Mouse (Mus musculus) heart, embryonic 12.5 days (tissue): ENCODE data around the gene Timm22. TPM values are rescaled to one million over a fixed set of nuclear protein-coding genes. Genes with fewer than 3 reads are reported as not detected.

Experiments used
- ATAC-seq: fragments of 200-750 bp; cut with Nextera tagmentation; 2 replicates; pipeline ENCODE4 v1.8.0; 2017; ENCODE audit warnings: moderate TSS enrichment, moderate library complexity; ENCODE audit not compliant: insufficient number of reproducible peaks, low FRiP score
- H3K27ac ChIP-seq: fragments of 300-500 bp; sonication (generic); 2 replicates; pipeline ENCODE4 v1.5.1; 2016; ENCODE audit warnings: mild to moderate bottlenecking, moderate library complexity; ENCODE audit not compliant: poor library complexity, severe bottlenecking
- H3K27me3 ChIP-seq: fragments of 300-500 bp; sonication (generic); replicated peaks from 2 replicates; pipeline ENCODE4 v1.6.1; 2016; ENCODE audit warnings: mild to moderate bottlenecking, moderate library complexity
- H3K36me3 ChIP-seq: fragments of 300-500 bp; sonication (generic); 2 replicates; pipeline ENCODE4 v1.6.1; 2016; ENCODE audit warnings: mild to moderate bottlenecking, moderate library complexity
- H3K4me1 ChIP-seq: fragments of 300-500 bp; sonication (generic); replicated peaks from 2 replicates; pipeline ENCODE4 v1.6.1; 2016; ENCODE audit warnings: mild to moderate bottlenecking
- H3K4me2 ChIP-seq: fragments of 300-500 bp; sonication (generic); 2 replicates; pipeline ENCODE4 v1.6.1; 2016; ENCODE audit warnings: mild to moderate bottlenecking, moderate library complexity
- H3K4me3 ChIP-seq: fragments of 300-500 bp; sonication (generic); 2 replicates; pipeline ENCODE4 v1.5.1; 2016; ENCODE audit warnings: mild to moderate bottlenecking
- H3K9ac ChIP-seq: fragments of 300-500 bp; sonication (generic); 2 replicates; pipeline ENCODE4 v1.6.1; 2016; ENCODE audit warnings: mild to moderate bottlenecking, moderate library complexity
- H3K9me3 ChIP-seq: fragments of 300-500 bp; sonication (generic); replicated peaks from 2 replicates; pipeline ENCODE4 v1.6.1; 2016; ENCODE audit warnings: mild to moderate bottlenecking, moderate library complexity
- WGBS: fragments of 180-500 bp; shearing (Covaris S2); methylation state at CpG from one replicate; pipeline ENCODE4 v1.1.7; 2016; 5-methylcytosine and 5-hydroxymethylcytosine counted together
- polyA plus RNA-seq: library from polyadenylated mRNA; unstranded; fragments of >200 nt; fragmentation: Nextera tagmentation; extraction: Ambion mirVana; gene quantifications from 2 replicates; pipeline ENCODE4 v1.2.1, GENCODE M21; 2016

Timm22 gene
- polyA plus RNA-seq, 1 experiment from 2014 or later, result 102 TPM

DNA sequence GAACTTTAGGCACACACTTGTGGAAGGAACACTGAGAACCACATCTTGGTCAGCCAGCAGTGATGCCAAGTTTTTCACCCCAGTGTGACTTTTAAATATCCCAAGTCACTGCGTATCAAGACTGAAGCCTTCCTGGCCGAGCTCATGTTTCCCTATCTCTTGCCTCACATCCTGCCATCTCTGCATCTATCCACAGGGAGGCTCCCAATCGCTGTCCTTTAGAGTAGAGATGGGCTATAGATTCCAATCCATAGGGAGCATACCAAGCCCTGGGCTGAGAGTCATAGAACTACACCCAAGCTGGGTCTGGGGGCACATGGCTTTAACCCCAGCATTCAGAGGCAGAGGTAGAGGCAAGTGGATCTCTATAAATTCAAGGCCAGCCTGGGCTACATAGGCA is 52.7 kb downstream of the Timm22 start:
- 60% methylated on average over 3 of the region's 3 CpGs for WGBS
- Histone ChIP-seq H3K27me3 (no peaks in the 10 kb centered on the region), H3K36me3 (peaks cover 64% of the 10 kb centered on the region), H3K4me3 (no peak overlapping the region), H3K4me2 (no peak overlapping the region), H3K9me3 (no peaks in the 10 kb centered on the region), H3K27ac (no peak overlapping the region), H3K4me1 (peaks cover 28% of the 10 kb centered on the region), H3K9ac (no peak overlapping the region)
- no peak for ATAC-seq

GRCm38 (mm10) chr11:76461201-76461600 is 54.4 kb downstream of the Timm22 start:
- ATAC-seq, result 0 out of 2 replicates have a peak, but pooled peaks have one; percentile 10
- Histone ChIP-seq H3K9me3 (no peaks in the 10 kb centered on the region), H3K4me2 (no peak overlapping the region), H3K36me3 (peaks cover 50% of the 10 kb centered on the region), H3K4me1 (peaks cover 38% of the 10 kb centered on the region), H3K27me3 (no peaks in the 10 kb centered on the region), H3K9ac (no peak overlapping the region), H3K4me3 (no peak overlapping the region), H3K27ac (no peak overlapping the region)
- WGBS, result 50% methylated on average over 6 of the region's 6 CpGs

DNA sequence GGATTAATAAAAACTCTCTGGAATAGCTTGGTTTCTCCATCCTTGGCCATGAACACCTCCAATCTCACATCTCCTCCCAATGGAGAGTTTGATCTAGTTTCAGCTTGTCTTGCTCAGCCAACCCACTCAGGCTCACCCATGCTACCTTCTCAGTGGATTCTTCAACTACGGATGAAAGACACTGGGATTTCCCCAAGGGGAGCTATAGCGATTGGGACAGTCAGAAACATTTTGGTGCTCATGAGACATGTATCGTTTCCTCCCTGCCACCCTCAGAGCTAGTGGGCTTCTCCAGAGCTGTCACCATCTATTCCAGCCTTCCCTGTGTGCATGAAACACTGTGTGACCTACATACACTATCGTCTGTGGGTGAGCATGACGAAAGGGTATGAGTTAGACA is 54.9 kb downstream of the Timm22 start:
- H3K36me3 ChIP-seq, result peaks cover 50% of the 10 kb centered on the region
- H3K27me3 ChIP-seq, result no peaks in the 10 kb centered on the region
- no peak overlapping the region for H3K27ac ChIP-seq
- no peak overlapping the region for H3K4me3 ChIP-seq
- no peak overlapping the region for H3K4me2 ChIP-seq
- WGBS, result 81% methylated on average over 5 of the region's 5 CpGs
- no peak overlapping the region for H3K9ac ChIP-seq
- H3K4me1 ChIP-seq, result peaks cover 36% of the 10 kb centered on the region
- no peaks in the 10 kb centered on the region for H3K9me3 ChIP-seq
- ATAC-seq, result no peak

GRCm38 (mm10) chr11:76465879-76466278 is 59.1 kb downstream of the Timm22 start:
- no peak for ATAC-seq
- Histone ChIP-seq H3K36me3 (peaks cover 35% of the 10 kb centered on the region), H3K4me3 (no peak overlapping the region), H3K27me3 (no peaks in the 10 kb centered on the region), H3K9me3 (no peaks in the 10 kb centered on the region), H3K4me1 (peaks cover 66% of the 10 kb centered on the region), H3K9ac (no peak overlapping the region), H3K27ac (no peak overlapping the region), H3K4me2 (no peak overlapping the region)
- WGBS, result 63% methylated on average over 4 of the region's 4 CpGs

Other genes starting within 250 kb of the Timm22 start
- gene Vps53, start 227.3 kb upstream of the Timm22 start, polyA plus RNA-seq, result 32.2 and 34.2 TPM in 2 replicates
- gene Fam57a, start 227.3 kb upstream of the Timm22 start, polyA plus RNA-seq, result 28.3 and 28.7 TPM in 2 replicates
- 0.64 and 0.72 TPM in 2 replicates for gene Dbil5, start 189.3 kb upstream of the Timm22 start, polyA plus RNA-seq
- gene Gemin4, start 189.3 kb upstream of the Timm22 start, polyA plus RNA-seq, result 19.0 and 25.7 TPM in 2 replicates
- 20.4 and 24.2 TPM in 2 replicates for gene Mrm3, start 163.2 kb upstream of the Timm22 start, polyA plus RNA-seq
- 111 TPM in 2 replicates for gene Glod4, start 163.2 kb upstream of the Timm22 start, polyA plus RNA-seq
- 32.2 TPM in 2 replicates for gene Nxn, start 7.8 kb upstream of the Timm22 start, polyA plus RNA-seq
- 29.9 and 34.2 TPM in 2 replicates for gene Abr, start 215.4 kb downstream of the Timm22 start, polyA plus RNA-seq